Mouse (Mus musculus): Measurements from ENCODE around the gene Adam11. TPM values are rescaled to one million over a fixed set of nuclear protein-coding genes. Genes with fewer than 3 reads are reported as not detected.

Adam11 gene
- polyA plus RNA-seq, 1 experiment: 14.8 TPM

- Histone ChIP-seq H3K27me3 (ENCODE audit: control insufficient read depth, insufficient read depth, low read length) (no peaks in the 10 kb centered on the region), H3K36me3 (ENCODE audit: control insufficient read depth, insufficient read depth, low read length) (no peaks in the 10 kb centered on the region), H3K27ac (ENCODE audit: control insufficient read depth, insufficient read depth, low read depth, low read length) (no peak overlapping the region), H3K4me3 (ENCODE audit: control insufficient read depth, low read depth, low read length) (no peak overlapping the region), H3K4me1 (ENCODE audit: control insufficient read depth, insufficient read depth, low read length) (no peaks in the 10 kb centered on the region)
- TF ChIP-seq POLR2A (IDR thresholded peaks at IDR 0.05; ENCODE audit: control insufficient read depth, low read depth, low read length): no peak
- TF ChIP-seq CTCF (IDR thresholded peaks at IDR 0.05; ENCODE audit: control insufficient read depth, insufficient read depth, insufficient replicate concordance, low read depth, low read length): no peak
Measured at GRCm38 (mm10) chr11:102791682-102792445, 30.6 kb downstream of the Adam11 start.

- Histone ChIP-seq H3K27me3 (ENCODE audit: control insufficient read depth, insufficient read depth, low read length) (no peaks in the 10 kb centered on the region), H3K4me1 (ENCODE audit: control insufficient read depth, insufficient read depth, low read length) (no peaks in the 10 kb centered on the region), H3K27ac (ENCODE audit: control insufficient read depth, insufficient read depth, low read depth, low read length) (no peak overlapping the region), H3K36me3 (ENCODE audit: control insufficient read depth, insufficient read depth, low read length) (no peaks in the 10 kb centered on the region), H3K4me3 (ENCODE audit: control insufficient read depth, low read depth, low read length) (no peak overlapping the region)
- TF ChIP-seq POLR2A (IDR thresholded peaks at IDR 0.05; ENCODE audit: control insufficient read depth, low read depth, low read length) (no peak), CTCF (IDR thresholded peaks at IDR 0.05; ENCODE audit: control insufficient read depth, insufficient read depth, insufficient replicate concordance, low read depth, low read length) (no peak)
Measured at GRCm38 (mm10) chr11:102794157-102794556, 32.9 kb downstream of the Adam11 start.

- Histone ChIP-seq H3K4me3 (ENCODE audit: control insufficient read depth, low read depth, low read length) (no peak overlapping the region), H3K36me3 (ENCODE audit: control insufficient read depth, insufficient read depth, low read length) (peaks cover 2% of the 10 kb centered on the region; the same call in 1 of the 2 replicates), H3K27me3 (ENCODE audit: control insufficient read depth, insufficient read depth, low read length) (no peaks in the 10 kb centered on the region), H3K4me1 (ENCODE audit: control insufficient read depth, insufficient read depth, low read length) (no peaks in the 10 kb centered on the region), H3K27ac (ENCODE audit: control insufficient read depth, insufficient read depth, low read depth, low read length) (no peak overlapping the region)
- no peak for TF ChIP-seq CTCF (IDR thresholded peaks at IDR 0.05; ENCODE audit: control insufficient read depth, insufficient read depth, insufficient replicate concordance, low read depth, low read length)
- no peak for TF ChIP-seq POLR2A (IDR thresholded peaks at IDR 0.05; ENCODE audit: control insufficient read depth, low read depth, low read length)
Measured at GRCm38 (mm10) chr11:102803453-102803852, 42.2 kb downstream of the Adam11 start.

GRCm38 (mm10) chr11:102808246-102808645, 47.0 kb downstream of the Adam11 start:
- no peak for TF ChIP-seq POLR2A (IDR thresholded peaks at IDR 0.05; ENCODE audit: control insufficient read depth, low read depth, low read length)
- TF ChIP-seq CTCF (IDR thresholded peaks at IDR 0.05; ENCODE audit: control insufficient read depth, insufficient read depth, insufficient replicate concordance, low read depth, low read length): no peak
- Histone ChIP-seq H3K27ac (ENCODE audit: control insufficient read depth, insufficient read depth, low read depth, low read length) (no peak overlapping the region), H3K4me3 (ENCODE audit: control insufficient read depth, low read depth, low read length) (no peak overlapping the region), H3K27me3 (ENCODE audit: control insufficient read depth, insufficient read depth, low read length) (no peaks in the 10 kb centered on the region), H3K4me1 (ENCODE audit: control insufficient read depth, insufficient read depth, low read length) (no peaks in the 10 kb centered on the region), H3K36me3 (ENCODE audit: control insufficient read depth, insufficient read depth, low read length) (no peaks in the 10 kb centered on the region)

- Histone ChIP-seq H3K4me1 (ENCODE audit: control insufficient read depth, insufficient read depth, low read length) (no peaks in the 10 kb centered on the region), H3K27me3 (ENCODE audit: control insufficient read depth, insufficient read depth, low read length) (no peaks in the 10 kb centered on the region), H3K36me3 (ENCODE audit: control insufficient read depth, insufficient read depth, low read length) (no peaks in the 10 kb centered on the region), H3K27ac (ENCODE audit: control insufficient read depth, insufficient read depth, low read depth, low read length) (no peak overlapping the region), H3K4me3 (ENCODE audit: control insufficient read depth, low read depth, low read length) (no peak overlapping the region)
- TF ChIP-seq CTCF (IDR thresholded peaks at IDR 0.05; ENCODE audit: control insufficient read depth, insufficient read depth, insufficient replicate concordance, low read depth, low read length) (no peak), POLR2A (IDR thresholded peaks at IDR 0.05; ENCODE audit: control insufficient read depth, low read depth, low read length) (no peak)
Measured at GRCm38 (mm10) chr11:102810721-102811485, 49.7 kb downstream of the Adam11 start.

- H3K4me3 ChIP-seq (ENCODE audit: control insufficient read depth, low read depth, low read length): no peak overlapping the region
- no peaks in the 10 kb centered on the region for H3K27me3 ChIP-seq (ENCODE audit: control insufficient read depth, insufficient read depth, low read length)
- TF ChIP-seq CTCF (IDR thresholded peaks at IDR 0.05; ENCODE audit: control insufficient read depth, insufficient read depth, insufficient replicate concordance, low read depth, low read length) (no peak), POLR2A (IDR thresholded peaks at IDR 0.05; ENCODE audit: control insufficient read depth, low read depth, low read length) (no peak)
- H3K36me3 ChIP-seq (ENCODE audit: control insufficient read depth, insufficient read depth, low read length): no peaks in the 10 kb centered on the region
- H3K4me1 ChIP-seq (ENCODE audit: control insufficient read depth, insufficient read depth, low read length): peaks cover 14% of the 10 kb centered on the region
- H3K27ac ChIP-seq (ENCODE audit: control insufficient read depth, insufficient read depth, low read depth, low read length): no peak overlapping the region
Measured at GRCm38 (mm10) chr11:102814881-102815280, 53.6 kb downstream of the Adam11 start.
